Mouse (Mus musculus) layer of hippocampus, postnatal 36 days (tissue): ENCODE data around the gene Spns3. TPM values are rescaled to one million over a fixed set of nuclear protein-coding genes. Genes with fewer than 3 reads are reported as not detected.
"Not testable (repeated sequence)": the region's sequence is repeated elsewhere in the genome, so short reads cannot be mapped to it uniquely, and the experiment has no call there.

Experiments
- DNase-seq, 2 experiments: peaks; one replicate each; pipeline ENCODE4 v3.0.0; 2022
- total RNA-seq, 2 experiments: library from RNA; stranded (reverse); gene quantifications; 2 replicates each; pipeline ENCODE4 v1.2.3; 2021

Gene Spns3
- total RNA-seq, 2 experiments from 2014 or later = 0.25 to 0.30 TPM

DNA sequence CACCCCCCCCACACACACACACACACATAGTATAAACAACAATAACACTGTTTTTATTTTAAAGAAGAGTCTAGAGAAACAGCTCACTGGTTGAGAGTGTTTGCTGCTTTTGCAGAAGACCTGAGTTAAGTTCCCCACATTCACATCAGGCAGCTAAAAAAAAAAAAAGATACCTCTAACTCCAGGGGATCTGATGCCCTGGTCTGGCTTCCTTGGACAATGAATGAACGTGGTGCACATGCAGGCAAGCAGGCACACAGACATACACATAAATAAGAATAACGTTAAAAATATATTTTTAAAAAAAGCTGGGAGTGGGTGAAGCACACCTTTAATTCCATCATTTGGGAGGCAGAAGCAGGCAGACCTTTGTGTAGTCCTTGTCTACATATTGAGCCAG is 6.6 kb upstream of the Spns3 start:
- DNase-seq = no peak

DNA sequence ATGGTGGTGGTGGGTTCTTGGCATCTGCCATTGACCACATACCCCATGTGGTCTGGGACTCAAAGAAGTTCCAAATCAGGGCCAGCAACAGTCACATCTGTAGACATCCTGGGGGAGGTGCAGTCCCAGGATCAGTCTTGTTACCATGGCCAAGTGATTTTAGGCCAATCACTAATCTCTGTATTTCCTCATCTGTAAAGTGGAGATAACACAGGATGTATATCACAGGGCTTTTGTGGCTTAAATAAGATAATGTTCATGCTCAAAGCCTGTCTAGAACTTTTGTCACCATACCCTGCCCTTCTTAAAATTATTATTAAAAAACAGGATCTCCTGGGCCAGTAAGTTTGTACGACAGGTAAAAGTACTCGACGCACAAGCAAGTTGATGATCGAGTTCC is 6.2 kb upstream of the Spns3 start:
- no peak for DNase-seq

DNA sequence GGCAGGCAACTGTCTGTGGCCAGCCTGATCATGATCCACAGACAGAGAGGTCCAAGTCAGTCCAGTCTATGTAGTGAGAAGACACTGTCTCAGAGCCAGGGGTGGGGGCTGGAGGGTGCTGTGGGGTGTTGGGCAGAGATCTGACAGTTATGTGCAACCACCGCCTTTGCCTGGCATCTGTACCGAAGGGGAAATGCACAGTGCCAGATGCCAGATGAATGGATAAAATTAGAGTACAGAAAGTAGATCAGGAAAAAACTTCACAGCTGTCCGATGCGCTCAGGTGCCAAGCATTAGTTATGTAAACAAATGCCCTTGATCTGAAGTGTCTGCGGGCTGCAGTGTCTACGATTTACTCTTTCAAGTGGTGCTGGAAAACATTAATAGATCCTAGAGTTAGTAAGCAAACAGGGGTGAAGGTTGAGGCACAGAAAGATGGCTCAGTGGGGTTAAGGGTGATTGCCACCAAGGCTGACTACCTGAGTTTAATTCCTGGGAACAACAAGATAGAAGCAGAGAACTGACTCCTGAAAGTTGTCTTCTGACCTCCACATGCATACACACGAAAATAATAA is 1.3 kb upstream of the Spns3 start:
- no peak for DNase-seq

DNA sequence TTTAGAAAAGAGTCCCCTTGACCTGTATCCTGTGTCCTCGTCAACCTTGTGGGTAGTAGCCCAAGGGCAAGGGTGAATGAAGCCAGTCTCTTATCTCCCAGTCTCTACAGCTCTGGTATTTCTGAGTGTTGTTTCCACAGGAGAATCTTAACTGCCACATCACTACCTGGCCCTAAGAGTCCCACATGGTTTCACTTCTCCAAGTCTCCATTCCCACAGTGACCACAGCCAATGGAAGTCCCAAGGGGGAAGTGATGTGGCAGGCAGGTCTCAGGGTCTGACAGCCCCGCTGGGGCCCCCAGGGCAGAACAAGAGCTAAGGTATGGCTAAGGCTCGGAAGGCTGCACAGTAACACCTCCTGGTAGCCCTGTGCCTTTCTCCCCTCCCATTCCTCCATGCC is 3.1 kb downstream of the Spns3 start:
- DNase-seq = no peak

GRCm38 (mm10) chr11:72544716-72545115 is 5.6 kb downstream of the Spns3 start:
- no peak for DNase-seq

GRCm38 (mm10) chr11:72543692-72544091 is 6.6 kb downstream of the Spns3 start:
- DNase-seq = not testable (repeated sequence)

GRCm38 (mm10) chr11:72542586-72542985 is 7.7 kb downstream of the Spns3 start:
- DNase-seq = no peak

- no peak for DNase-seq
Observed at GRCm38 (mm10) chr11:72541928-72542327, 8.4 kb downstream of the Spns3 start.

DNA sequence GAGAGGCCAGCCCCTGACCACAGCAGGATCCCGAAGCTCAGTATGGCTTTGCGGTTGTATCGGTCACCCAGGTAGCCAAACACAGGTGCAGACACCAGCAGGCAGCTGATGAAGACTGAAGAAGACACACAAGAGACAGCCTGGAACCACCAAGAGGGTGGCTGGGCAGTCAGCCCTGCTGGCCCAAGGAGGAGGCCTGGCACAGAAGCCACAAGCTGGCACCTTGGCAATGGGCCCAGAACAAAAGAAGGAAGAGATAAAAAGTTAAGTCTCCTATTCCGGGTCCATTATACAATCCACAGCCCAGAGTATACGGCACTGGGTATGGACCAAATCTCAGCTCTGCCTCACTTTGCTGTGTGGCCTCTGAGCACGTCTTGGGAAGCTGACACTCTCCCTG is 9.9 kb downstream of the Spns3 start:
- no peak for DNase-seq

- DNase-seq = no peak
Observed at GRCm38 (mm10) chr11:72538811-72539210, 11.5 kb downstream of the Spns3 start.

DNA sequence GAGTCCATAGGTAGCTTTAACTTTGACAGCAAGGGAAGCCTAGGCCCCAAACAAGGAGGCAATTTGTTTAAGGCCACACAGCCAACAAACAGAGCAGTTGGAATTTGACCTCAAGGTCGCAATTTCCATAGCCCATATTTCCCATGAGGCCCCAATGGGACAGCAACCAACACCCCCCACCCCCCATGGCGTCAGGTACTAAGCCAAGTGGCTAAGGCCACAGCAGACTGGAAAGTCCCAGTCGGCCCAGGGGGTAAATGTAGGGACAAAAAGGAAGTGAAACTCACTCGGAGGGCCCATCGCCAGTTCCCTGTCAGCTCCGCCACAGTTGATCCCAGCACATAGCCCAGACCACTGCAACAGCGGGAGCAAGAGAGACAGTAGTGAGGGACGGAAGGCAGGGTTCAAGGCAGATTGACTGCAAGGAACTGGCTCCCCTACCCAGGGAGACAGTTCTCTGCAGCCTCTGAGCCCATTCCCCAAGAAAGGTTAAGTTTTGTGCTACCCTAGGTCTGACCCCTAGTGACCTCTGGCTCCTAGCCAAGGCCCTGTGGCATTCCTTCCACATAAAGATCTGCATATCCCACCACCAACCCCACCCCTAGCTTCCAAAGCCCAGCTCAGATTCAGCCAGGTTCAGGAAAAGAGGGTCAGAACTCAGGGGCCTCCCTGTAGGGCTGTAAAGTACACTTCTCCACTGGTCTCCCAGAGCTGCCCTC is 12.1 kb downstream of the Spns3 start:
- DNase-seq = no peak

DNA sequence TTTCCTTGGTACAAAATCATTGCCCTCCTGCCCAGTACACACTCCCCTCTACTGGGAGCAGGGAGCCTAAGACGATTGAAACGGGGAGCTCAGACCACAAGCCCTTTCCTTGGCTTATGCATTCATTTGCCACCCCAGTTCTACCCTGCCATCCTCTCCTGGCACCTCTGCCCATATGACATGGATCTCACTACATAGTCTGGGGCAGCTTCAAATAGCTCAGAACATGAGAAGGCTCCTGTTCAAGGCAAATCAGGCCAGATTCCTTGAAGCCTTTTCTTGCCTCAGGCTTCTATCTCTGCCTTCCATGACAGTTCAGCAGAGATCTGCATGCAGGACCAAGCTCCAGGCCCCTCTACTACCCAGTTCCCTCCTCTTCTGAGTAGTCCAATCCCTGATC is 12.8 kb downstream of the Spns3 start:
- DNase-seq = no peak

DNA sequence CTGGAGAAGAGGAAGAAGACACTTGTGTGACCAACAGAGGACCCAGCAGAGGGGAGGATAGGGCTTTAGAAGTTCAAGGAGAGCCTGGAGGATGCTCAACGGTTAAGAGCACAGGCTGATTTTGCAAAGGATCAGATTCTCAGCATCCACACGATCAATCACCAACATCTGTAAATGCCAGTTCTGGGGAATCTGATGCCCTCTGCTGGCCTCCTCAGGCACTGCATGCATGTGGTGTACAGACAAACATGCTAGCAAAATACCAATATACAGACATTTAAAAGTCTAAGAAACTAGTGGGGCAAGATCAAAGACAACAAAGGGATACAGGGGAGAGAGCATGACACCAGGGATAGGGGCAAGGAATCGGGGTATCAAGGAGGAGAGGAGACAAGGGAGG is 14.8 kb downstream of the Spns3 start:
- no peak for DNase-seq

- no peak for DNase-seq
Observed at GRCm38 (mm10) chr11:72532890-72533289, 17.4 kb downstream of the Spns3 start.

- DNase-seq = no peak
Observed at GRCm38 (mm10) chr11:72531632-72532031, 18.7 kb downstream of the Spns3 start.

GRCm38 (mm10) chr11:72531144-72531543 is 19.2 kb downstream of the Spns3 start:
- no peak for DNase-seq

GRCm38 (mm10) chr11:72526190-72526589 is 24.1 kb downstream of the Spns3 start:
- no peak for DNase-seq

- no peak for DNase-seq
Observed at GRCm38 (mm10) chr11:72523711-72524110, 26.6 kb downstream of the Spns3 start.

DNA sequence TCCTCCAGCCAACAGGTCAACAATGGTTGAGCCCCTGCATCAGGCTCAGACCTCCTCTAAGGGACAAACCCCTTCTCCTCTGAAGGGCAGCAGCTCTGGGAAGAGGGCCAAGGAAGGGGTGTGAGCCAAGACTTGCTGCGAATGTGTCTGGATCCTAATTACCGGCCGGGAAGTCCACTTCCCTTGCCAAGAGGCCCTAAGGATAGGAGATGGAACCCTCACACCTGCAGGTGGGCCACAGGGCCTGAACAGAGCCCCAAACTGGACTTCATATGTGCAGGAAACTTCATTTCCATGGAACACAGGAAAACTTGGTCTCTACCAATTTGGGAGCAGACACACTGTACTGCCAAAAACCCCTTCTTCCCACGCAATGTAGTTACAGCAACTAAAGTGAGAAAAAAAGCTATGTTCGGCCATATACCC is 27.7 kb downstream of the Spns3 start:
- peak; percentile 43 to 54 for DNase-seq

DNA sequence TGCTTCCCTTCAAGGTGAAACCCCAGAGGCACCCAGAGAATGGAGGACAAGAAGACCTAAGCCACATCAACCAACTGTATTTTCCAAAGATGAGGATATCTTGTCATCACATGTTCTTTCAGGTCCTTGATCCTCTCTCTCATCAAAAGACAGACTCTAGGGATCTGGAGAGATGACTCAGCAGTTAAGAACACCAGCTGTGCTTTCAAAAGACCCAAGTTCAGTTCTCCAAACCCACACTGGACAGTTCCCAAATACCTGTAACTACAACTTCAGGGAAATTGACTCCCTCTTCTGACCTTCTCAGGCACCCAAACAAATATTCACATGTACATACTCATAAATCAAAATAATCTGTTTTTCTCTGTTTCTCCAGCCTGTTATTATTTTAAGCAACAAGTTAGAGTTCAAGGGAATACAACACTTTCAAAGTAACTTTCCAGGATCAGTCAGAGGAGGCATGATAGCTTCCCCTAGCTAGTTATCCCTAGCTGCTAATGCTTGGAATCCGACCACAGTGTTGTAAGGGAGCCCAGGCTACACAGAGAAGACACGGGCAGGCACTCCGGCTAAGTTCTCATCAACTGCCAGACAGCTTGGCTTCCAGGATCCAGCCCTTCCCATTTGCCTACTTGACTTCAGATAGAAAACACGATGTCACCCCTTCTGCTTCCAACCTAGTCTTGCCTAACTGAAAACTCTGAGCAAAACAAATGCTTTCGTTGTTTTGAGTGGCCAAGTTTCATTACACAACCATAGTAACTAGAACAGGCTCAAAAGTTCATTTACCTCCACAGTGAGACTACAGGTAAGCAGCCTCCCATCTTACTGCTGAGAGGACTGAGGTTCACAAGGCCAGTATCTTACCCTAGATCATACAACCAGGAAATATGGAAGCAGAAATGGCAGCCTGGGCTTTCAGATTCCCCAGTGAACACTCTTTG is 28.4 kb downstream of the Spns3 start:
- DNase-seq = no peak

DNA sequence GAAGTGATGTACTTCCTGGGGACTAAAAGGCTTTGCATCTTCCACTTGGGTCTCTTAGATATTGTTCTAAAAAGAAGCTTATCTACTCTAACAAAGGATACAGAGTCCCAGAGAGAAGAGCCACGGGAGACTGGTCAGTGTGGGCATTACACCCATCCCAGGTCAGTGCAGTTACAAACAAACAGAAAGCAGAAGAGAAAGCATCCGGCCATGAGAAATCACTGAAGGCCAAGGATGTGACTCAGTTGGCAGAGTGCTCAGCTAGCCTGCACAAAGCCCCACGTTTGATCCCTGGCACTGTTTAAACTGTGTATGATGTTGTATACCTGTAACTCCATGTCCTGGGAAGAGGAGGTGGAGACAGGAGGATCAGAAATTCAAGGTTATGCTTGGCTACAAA is 30.4 kb downstream of the Spns3 start:
- DNase-seq = no peak

DNA sequence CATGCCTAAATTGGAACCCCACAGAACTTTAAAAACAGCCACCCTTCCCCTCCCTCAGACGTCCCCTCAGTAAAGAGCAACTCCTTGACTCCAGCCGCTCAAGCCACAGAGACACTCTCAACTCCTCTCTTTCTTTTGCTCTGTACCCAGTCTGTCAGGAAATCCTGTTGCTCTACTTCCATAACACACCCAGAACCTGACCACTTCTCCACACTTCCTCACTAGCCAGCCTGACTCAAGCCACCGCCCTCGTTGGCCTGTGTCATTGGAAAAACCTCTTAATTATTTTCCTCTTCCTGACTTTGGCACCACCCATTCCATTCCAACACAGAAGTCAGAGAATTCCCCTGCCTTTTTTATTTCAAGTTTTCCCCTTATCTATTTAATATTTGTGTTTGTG is 31.1 kb downstream of the Spns3 start:
- no peak for DNase-seq

GRCm38 (mm10) chr11:72518449-72518848 is 31.9 kb downstream of the Spns3 start:
- no peak for DNase-seq
